Mouse (Mus musculus) frontal cortex, adult (tissue): ENCODE results near the gene Gm20458.
A peak's percentile ranks its signal among the peaks of the same experiment; 100 is the strongest.

Source experiments
- ATAC-seq: cut with Nextera tagmentation; 2 replicates; pipeline ENCODE4 v1.9.2; 2017; ENCODE audit warnings: mild to moderate bottlenecking, moderate library complexity, mixed read lengths; ENCODE audit not compliant: low TSS enrichment

The Gm20458 gene

GRCm38 (mm10) chr2:164435216-164436090, 25.3 kb upstream of the Gm20458 start:
- ATAC-seq: no peak

DNA sequence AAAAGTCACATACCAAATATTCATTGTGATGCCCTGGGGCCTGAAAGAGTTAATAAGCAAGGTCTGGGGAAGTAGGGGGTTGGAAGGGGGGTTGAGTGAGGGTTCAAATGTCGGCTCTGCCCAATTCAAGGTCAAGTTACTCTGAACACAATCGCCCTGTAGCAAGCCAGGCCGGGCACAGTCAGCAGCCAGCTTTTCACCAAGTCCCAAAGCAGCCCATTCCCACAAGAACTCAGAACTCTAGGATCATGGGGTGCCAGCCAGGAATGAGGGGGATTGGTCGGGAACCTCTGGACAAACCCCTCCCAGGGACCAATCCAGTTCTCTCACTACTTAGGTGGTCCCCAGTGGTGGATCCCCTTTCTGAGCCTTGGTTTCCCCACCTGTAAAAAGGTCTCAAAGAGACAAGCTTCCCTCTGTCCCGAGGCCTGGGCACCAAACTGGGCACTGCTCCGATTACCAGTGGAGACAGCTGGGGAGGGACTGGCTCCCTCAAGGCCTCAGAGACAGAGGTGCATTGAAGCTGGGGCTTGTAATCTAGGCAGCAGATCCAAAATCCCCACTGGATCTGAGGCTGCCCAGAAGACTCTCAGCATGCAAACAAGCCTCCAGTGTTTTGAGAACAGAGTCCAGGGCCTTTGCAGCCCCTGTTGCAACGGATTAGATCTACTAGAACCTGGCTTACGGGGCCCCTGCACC, 24.4 kb upstream of the Gm20458 start:
- ATAC-seq: peak; percentile 55; the same call in 1 of the 2 replicates

DNA sequence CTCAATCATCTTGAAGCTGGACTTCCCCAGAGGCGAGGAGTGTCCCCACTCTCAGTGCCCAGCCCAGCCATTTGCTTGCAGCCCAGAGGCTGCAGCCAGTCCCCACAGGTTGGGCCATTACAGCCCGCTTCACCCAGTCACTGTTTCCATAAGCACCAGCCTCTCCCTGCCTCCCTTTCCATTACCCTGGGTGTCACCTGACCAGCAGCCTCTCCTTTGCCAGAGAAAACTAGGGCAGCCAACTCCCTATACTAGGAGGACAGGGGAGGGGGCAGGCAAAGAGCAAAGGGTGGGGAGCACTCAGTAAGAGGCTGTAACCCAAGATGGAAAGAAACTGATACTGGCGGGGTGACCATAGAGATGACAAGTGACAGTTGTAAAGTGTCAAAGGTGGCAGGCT, 23.8 kb upstream of the Gm20458 start:
- ATAC-seq: no peak

DNA sequence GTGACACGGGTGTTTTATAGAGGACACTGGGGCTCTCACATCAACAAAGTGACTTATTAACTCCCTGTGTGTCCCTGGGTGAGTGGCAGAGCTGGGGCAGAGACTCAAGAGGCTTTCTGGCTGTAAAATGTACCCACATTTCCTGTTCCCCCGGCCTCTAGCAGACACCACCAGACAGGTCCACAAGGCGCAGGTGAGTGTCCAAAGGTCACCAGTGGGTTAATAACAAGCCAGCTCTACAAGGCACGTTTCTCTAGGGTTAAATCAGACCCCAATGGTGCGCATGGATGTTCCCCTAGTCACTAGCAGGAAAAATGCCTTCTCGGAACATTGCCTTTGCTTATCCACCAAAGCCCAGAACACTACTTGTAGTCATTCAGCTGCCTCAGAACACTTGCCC, 23.1 kb upstream of the Gm20458 start:
- ATAC-seq: no peak

- no peak for ATAC-seq
Measured at GRCm38 (mm10) chr2:164438257-164438656, 22.5 kb upstream of the Gm20458 start.

DNA sequence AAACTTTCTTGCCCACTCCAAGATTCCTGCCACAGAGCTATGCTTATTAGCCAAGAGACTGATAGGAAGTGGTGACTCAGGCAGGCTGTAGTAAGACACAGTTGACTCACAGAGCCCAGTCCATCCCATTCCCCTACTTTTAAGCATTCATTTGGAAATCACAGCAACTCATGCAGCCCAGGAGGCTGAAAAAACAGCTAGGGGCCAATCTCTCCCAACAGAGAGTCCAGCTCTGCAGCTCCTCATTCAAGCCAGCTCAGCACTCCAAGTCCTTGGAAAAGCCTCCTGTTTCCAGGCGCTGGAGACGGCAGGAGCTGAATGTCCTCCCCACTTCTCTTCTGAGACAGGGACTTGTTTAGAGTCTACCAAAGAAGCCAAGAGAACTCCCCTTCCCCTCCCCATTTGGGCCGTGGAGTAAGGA, 21.8 kb upstream of the Gm20458 start:
- no peak for ATAC-seq

DNA sequence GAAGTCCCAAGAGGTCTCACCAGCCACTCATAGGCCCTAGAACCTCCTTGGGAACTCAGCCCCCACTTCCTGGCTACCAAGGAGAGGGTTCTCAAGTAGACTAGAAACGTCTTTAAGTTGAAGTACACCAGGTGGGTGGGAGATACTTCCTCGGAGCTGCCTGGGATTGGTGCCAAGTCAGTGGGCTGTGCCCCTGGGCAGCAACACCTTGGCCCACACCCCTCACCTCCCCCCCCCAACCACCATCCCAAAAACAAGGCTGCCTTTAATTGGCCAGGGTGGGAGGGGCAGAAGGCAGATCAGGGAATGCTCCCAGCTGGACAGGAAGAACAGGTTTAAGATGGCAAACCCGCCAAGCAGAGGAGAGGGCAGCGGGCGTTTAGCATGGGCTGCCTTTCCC, 20.5 kb upstream of the Gm20458 start:
- ATAC-seq: no peak

- ATAC-seq: no peak
Measured at GRCm38 (mm10) chr2:164441155-164441554, 19.6 kb upstream of the Gm20458 start.

DNA sequence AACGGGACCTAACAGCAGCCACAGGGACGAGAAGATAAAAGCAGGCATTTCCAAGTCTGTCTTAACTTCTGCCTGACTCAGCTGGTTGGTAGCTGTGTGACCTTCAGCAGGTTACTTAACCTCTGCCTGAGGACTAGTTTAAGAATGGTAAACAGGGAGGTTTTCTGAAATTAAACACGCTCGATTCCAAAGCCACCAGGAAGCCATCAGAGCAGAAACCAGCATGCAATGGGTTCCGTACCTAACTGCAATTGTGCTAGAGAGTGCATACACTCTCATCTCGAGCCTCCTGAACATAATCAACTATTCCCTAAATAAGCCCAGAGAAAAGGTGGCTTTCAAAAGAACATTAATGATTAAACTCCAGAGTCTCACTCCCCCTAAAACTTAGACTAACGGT, 19.0 kb upstream of the Gm20458 start:
- ATAC-seq: no peak

DNA sequence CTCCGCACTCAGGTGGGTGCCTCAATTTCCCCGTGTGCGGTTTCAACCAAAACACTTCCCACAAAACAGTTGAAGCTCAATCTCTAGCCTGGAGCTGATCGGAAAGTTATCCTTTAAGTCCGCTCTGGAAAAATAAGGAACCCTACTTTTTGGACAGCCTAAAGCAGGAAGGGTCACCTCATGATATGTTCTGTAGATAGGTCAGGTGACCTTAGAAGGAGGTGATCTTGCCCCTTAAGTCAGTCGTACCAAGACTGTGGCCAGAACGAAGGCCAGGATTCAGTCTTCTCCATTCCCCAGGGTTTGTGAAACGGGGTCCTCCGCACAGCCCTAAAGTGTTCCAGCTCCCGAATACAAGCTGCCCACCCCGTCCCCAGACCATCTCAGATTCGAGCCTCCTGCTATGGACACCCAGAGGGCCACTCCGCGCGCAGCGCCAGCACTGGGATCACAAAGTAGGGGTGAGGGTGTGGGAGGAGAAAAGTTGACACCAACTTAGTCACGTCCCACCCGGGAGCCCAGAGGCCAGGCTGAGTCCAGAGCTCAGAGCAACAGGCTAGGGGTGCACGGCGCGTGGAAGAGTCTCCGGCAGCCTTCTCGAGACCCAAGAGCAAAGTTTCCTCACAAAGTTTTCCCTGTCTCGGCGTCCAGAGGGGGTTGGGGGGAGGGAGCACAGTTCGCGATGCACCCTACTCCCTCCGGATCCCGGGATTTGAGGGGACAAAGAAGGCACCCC, 18.3 kb upstream of the Gm20458 start:
- 0 out of 2 replicates have a peak, but pooled peaks have one; percentile 16 for ATAC-seq

DNA sequence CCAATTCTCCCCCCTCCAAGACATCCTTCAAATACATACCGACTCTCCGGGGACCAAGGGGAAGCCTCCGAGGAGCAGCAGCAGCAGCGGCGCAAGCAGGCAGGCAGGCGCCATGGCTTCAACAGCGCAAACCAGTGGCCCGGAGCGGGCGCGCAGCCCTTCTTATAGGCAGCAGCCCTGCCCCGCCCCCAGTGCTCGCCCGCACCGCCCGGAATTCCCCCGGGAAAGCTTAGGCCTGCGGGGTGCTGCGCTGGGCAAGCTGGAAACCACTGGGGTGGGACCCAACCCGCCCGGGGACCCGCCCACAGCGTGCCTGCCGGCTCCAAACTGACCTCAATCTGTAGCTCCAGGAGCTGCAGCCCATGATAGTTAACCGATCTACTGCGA, 17.7 kb upstream of the Gm20458 start:
- peak; percentile 86 for ATAC-seq

DNA sequence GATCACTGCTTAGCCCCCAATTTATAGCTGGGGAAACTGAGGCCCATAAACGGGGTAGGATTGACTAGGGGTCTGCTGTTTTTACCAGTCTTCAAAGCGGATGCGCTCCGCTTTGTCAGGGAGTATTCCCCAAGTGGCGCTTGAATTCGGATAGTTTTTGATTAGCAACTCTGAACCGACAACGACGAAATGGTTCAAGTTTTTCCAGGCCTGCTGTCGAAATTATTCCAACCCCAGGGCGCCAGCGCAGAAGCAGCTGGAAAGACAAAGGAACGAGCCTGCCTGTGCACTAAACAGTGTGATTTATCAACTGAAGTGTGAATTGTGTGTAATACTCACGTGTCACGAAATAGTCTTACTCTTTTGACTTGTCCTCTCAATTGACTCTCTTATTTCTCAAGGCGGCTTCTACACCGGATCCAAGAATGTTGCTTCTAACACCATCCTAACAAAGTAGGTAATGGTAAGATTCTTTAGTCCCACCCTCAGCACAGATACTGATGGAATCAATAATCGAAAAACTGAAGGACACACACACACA, 17.2 kb upstream of the Gm20458 start, which contains the start of gene Sdc4:
Gene Sdc4 (minus strand): TSS at position 428 of the 541 bp plus-strand sequence.
- ATAC-seq: no peak

DNA sequence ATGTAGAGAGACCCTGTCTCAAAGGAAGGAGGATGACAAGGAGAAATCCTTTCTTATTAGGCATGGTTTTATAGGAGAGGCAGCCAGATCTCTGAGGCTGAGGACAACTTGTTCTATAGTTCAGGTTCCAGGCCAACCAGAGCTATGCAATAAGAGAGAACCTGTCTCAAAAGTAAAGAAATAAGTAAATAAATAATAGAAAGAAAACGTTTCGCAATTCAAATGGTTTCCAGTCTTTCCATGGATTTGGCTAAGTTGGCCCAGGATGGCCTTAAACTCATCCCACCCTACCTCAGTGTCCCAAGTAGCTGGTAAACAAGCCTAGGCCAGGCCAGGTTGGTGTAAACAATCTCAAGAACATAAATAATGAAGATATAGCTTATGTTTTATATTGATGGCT, 16.1 kb upstream of the Gm20458 start:
- ATAC-seq: no peak

- no peak for ATAC-seq
Measured at GRCm38 (mm10) chr2:164445399-164446085, 15.2 kb upstream of the Gm20458 start.

GRCm38 (mm10) chr2:164446086-164446469, 14.7 kb upstream of the Gm20458 start:
- ATAC-seq: no peak

- no peak for ATAC-seq
Measured at GRCm38 (mm10) chr2:164448140-164448539, 12.6 kb upstream of the Gm20458 start.

- no peak for ATAC-seq
Measured at GRCm38 (mm10) chr2:164448921-164449320, 11.8 kb upstream of the Gm20458 start.

- ATAC-seq: no peak
Measured at GRCm38 (mm10) chr2:164449341-164450042, 11.3 kb upstream of the Gm20458 start.

DNA sequence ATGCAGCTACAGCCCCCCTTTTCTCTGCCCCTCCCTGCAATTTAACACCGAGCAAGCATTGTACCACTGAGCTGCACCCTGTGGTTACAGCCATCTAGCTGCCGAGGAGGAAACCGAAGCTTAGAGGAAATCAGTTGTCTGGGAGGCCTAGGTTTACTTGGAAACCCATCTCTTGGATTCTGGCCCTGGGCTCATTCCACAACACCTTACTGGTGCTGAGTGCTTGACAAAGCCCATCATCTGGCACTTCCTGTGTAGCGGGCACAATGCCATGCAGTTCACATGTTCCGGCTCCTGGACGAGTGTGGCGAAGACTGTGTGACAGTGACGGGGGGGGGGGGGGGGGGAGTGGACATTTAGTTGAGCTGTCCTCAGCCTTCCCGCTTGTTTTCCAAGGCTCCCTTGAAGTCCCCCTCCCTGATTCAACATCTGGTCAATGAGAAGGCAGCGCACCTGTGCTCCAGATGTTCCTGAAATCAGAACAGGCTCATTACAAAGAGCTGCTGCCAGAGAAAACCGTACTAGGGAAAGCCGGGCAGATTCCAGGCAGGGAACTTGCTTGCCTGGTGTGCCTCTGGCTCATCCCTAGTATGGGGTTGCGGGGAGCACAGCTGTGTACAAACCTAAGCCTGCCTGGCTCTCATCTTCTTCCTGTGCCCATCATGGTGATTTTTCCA, 8.6 kb upstream of the Gm20458 start:
- ATAC-seq: no peak

- no peak for ATAC-seq
Measured at GRCm38 (mm10) chr2:164453047-164453757, 7.6 kb upstream of the Gm20458 start.
